Mouse (Mus musculus) forebrain, embryonic 10.5 days (tissue): ENCODE data around the gene Chmp4b. TPM values are rescaled to one million over a fixed set of nuclear protein-coding genes. Genes with fewer than 3 reads are reported as not detected.

Experiments used
- DNase-seq: peaks from one replicate; pipeline ENCODE4 v3.0.0-alpha.2; 2017; ENCODE audit warnings: low spot score; ENCODE audit errors: extremely low spot score
- H3K27ac ChIP-seq: fragments of 300-500 bp; sonication (generic); 2 replicates; pipeline ENCODE4 v1.5.1; 2016; ENCODE audit warnings: mild to moderate bottlenecking
- H3K27me3 ChIP-seq: fragments of 300-500 bp; sonication (generic); 2 replicates; pipeline ENCODE4 v1.6.1; 2016; ENCODE audit warnings: mild to moderate bottlenecking; ENCODE audit not compliant: poor library complexity, severe bottlenecking
- H3K36me3 ChIP-seq: fragments of 300-500 bp; sonication (generic); replicated peaks from 2 replicates; pipeline ENCODE4 v1.6.1; 2016; ENCODE audit warnings: mild to moderate bottlenecking, moderate library complexity
- H3K4me1 ChIP-seq: fragments of 300-500 bp; sonication (generic); 2 replicates; pipeline ENCODE4 v1.6.1; 2016
- H3K4me3 ChIP-seq: fragments of 300-500 bp; sonication (generic); 2 replicates; pipeline ENCODE4 v1.5.1; 2016; ENCODE audit warnings: mild to moderate bottlenecking, moderate library complexity
- H3K9me3 ChIP-seq: fragments of 300-500 bp; sonication (generic); 2 replicates; pipeline ENCODE4 v1.6.1; 2016; ENCODE audit warnings: mild to moderate bottlenecking, moderate library complexity
- WGBS: fragments of 180-500 bp; shearing (Covaris S2); methylation state at CpG from one replicate; pipeline ENCODE4 v1.1.7; 2016; 5-methylcytosine and 5-hydroxymethylcytosine counted together
- polyA plus RNA-seq: library from polyadenylated mRNA; unstranded; fragments of >200 nt; fragmentation: Nextera tagmentation; extraction: Ambion mirVana; gene quantifications from 2 replicates; pipeline ENCODE4 v1.2.1, GENCODE M21; 2016

The Chmp4b gene
- polyA plus RNA-seq, 1 experiment from 2014 or later, result 13.4 TPM

DNA sequence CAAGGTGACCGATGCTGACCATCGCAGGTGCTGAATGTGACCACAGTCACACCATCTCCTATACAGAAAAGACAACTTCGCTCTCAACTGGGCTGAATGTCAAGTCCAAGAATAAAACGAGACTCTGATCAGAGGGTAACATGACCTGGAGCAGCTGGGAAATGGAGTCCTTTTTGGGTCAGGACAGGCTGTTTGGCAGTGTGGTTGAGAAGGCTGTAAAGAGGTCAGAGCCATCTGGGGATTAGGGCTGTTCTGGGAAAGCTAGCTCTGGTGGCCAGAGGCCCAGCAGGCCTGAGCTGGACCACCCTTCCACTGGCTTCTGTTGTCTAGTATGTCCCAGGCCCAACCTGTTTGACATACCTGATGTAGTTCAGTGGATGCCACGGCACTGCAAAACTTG is 87.1 kb downstream of the Chmp4b start:
- WGBS, result 93% methylated on average over 5 of the region's 5 CpGs
- no peaks in the 10 kb centered on the region for H3K36me3 ChIP-seq

DNA sequence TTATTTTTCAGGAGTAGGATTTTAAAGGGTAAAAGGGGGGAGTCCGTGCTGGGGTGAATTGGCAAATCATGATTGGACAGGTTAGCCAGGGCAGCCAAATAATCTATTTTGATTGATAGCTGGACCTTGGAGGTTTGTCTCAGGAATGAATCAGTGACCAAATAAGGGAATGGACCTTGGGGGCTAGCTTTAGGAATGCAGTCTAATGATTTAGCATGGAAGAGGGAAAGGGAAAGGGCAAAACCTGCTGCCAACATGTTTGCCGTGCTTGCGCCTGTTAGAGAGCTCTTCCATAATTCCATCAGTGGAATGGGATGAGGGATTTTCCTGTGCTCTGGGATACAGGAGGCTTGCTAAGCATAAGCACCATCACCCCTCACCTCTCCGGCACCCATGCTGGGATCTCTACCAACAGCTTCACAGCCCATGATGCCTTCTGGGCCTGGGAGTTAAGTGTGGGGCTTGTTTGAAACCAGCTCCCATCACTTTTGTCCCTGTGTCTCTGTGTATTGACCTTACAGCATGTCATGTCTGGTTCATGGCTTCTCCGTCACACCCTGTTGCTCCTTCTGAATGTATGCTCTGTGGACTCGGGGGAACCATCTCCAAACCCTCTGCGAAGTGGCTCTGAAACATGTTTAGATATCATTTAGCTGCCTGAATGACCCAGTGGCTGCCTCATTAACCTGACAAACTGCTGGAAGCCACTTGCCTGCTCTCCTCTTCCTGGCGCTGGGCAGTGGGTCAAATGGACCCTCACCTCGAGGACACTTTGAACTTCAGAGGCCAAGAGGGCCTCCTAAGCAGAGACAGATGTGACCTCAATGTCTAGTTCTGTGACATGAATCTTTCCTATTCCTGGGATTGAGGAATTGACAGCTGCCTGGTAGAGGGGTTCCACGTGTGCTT is 91.7 kb downstream of the Chmp4b start:
- Histone ChIP-seq H3K9me3 (no peaks in the 10 kb centered on the region), H3K36me3 (no peaks in the 10 kb centered on the region), H3K27ac (no peak overlapping the region), H3K27me3 (peaks cover 4% of the 10 kb centered on the region; the same call in 1 of the 2 replicates), H3K4me3 (no peak overlapping the region), H3K4me1 (peaks cover 11% of the 10 kb centered on the region)
- 70% methylated on average over 10 of the region's 10 CpGs for WGBS
- no peak for DNase-seq

More for the DNA sequence above, 87.1 kb downstream of the Chmp4b start:
- peaks cover 25% of the 10 kb centered on the region for H3K4me1 ChIP-seq
- H3K27ac ChIP-seq, result no peak overlapping the region
- H3K9me3 ChIP-seq, result no peaks in the 10 kb centered on the region
- no peak for DNase-seq
- no peak overlapping the region for H3K4me3 ChIP-seq
- no peaks in the 10 kb centered on the region for H3K27me3 ChIP-seq

- peaks cover 15% of the 10 kb centered on the region for H3K4me1 ChIP-seq
- H3K27ac ChIP-seq, result no peak overlapping the region
- WGBS, result 74% methylated on average over 4 of the region's 4 CpGs
- no peak for DNase-seq
- H3K4me3 ChIP-seq, result no peak overlapping the region
- H3K27me3 ChIP-seq, result peaks cover 4% of the 10 kb centered on the region; the same call in 1 of the 2 replicates
- H3K36me3 ChIP-seq, result no peaks in the 10 kb centered on the region
- no peaks in the 10 kb centered on the region for H3K9me3 ChIP-seq
Measured at GRCm38 (mm10) chr2:154743915-154744314, 92.4 kb downstream of the Chmp4b start.

Other genes with a start within 250 kb of the Chmp4b start
- 2.5 TPM in 2 replicates for gene Snta1, start 243.6 kb upstream of the Chmp4b start, polyA plus RNA-seq
- 57.4 and 59.3 TPM in 2 replicates for gene Cbfa2t2, start 215.2 kb upstream of the Chmp4b start, polyA plus RNA-seq
- gene 1700003F12Rik, start 104.6 kb upstream of the Chmp4b start, polyA plus RNA-seq, result 4.2 and 4.7 TPM in 2 replicates
- gene Actl10, start 99.9 kb upstream of the Chmp4b start, polyA plus RNA-seq, result 0.43 and 0.55 TPM in 2 replicates
- gene Necab3, start 92.8 kb upstream of the Chmp4b start, polyA plus RNA-seq, result 3.6 and 3.9 TPM in 2 replicates
- gene E2f1, start 81.8 kb upstream of the Chmp4b start, polyA plus RNA-seq, result 27.8 and 28.6 TPM in 2 replicates
- gene Pxmp4, start 48.0 kb upstream of the Chmp4b start, polyA plus RNA-seq, result 9.3 and 12.4 TPM in 2 replicates
- 0.93 and 1.2 TPM in 2 replicates for gene Zfp341, start 38.4 kb upstream of the Chmp4b start, polyA plus RNA-seq
- gene 4930519P11Rik, start 38.3 kb upstream of the Chmp4b start, polyA plus RNA-seq, result 0.34 and 0.53 TPM in 2 replicates
- not detected in 2 replicates for gene Gm14214, start 118.3 kb downstream of the Chmp4b start, polyA plus RNA-seq
- gene Raly, start 139.4 kb downstream of the Chmp4b start, polyA plus RNA-seq, result 45.6 and 56.1 TPM in 2 replicates
- gene a, start 139.7 kb downstream of the Chmp4b start, polyA plus RNA-seq, result 1.3 and 2.0 TPM in 2 replicates
- 118 and 132 TPM in 2 replicates for gene Eif2s2, start 241.2 kb downstream of the Chmp4b start, polyA plus RNA-seq